Mouse (Mus musculus): Measurements from ENCODE around the gene Tomm7.

DNA sequence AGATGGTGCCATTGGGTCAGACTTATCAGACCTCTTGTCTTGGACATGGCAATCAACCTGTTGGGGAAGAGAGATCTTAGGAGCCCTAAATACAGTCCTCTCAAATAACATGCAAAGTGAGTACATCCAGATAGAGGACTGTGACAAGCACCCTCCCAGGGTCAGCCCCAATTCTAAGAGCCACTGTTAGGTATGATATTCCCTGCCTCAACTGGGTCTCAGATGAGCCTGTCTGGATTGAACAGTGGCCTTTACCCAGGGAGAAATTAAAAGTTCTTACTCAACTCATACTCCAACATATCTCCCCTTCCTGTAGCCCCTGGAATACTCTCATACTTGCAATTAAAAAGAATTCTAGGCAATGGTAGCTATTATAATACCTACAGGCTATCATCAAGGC lies 13.2 kb upstream of the Tomm7 start:
- TF ChIP-seq CTCF (IDR thresholded peaks at IDR 0.05; ENCODE audit: control insufficient read depth, insufficient read depth, low read length) (no peak), POLR2A (IDR thresholded peaks at IDR 0.05; ENCODE audit: borderline replicate concordance, control insufficient read depth, low read depth, low read length) (no peak)
